Mouse (Mus musculus) spleen, adult 2 months (tissue): ENCODE measurements around the gene Nsmf.

Experiments used
- CTCF ChIP-seq: fragments of 200-500 bp; IDR thresholded peaks from 2 replicates; pipeline ENCODE4 v1.5.1; 2011; ENCODE audit warnings: mild to moderate bottlenecking, inconsistent platforms; ENCODE audit not compliant: insufficient read depth, insufficient read length, insufficient replicate concordance; ENCODE audit errors: extremely low read depth
- POLR2A ChIP-seq: fragments of 200-500 bp; IDR thresholded peaks from 2 replicates; pipeline ENCODE4 v1.6.1; 2011; ENCODE audit warnings: low read depth, low read length, inconsistent platforms

- TF ChIP-seq CTCF (no peak), POLR2A (no peak)
Measured at GRCm38 (mm10) chr2:25095109-25095850, 41.1 kb downstream of the Nsmf start, which contains the start of gene Noxa1.
